Mouse (Mus musculus): Measurements from ENCODE around the gene Olfr1220. TPM values are rescaled to one million over a fixed set of nuclear protein-coding genes. Genes with fewer than 3 reads are reported as not detected.

Olfr1220 gene
- polyA plus RNA-seq (2015; fragmentation: Nextera tagmentation; extraction: Ambion mirVana) = not detected in 2 replicates

DNA sequence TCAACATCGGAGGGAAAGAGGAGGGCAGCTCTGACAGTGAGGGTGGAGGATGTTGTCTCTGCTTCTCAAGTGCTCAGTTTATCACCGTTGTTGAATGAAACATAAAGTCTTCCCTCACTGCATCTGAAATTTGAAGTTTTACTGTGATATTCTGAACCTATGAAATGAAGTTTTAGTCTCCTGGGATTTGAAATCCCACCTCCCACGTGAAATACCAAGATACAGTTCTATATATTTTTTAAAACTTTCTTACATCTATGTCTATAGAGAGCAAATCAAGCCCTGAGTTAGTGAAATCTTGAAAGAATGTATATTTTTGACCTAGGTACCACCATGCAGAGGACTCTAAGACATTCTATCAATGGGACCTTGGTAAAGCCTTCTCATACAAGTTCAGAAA lies at the start of gene Olfr1220:
TSS of gene Olfr1220 (minus strand) at position 101 of the 400 bp plus-strand sequence.
- H3K4me2 ChIP-seq = no peak within 1 kb of the TSS
- no peak within 1 kb of the TSS for H3K9ac ChIP-seq
- no peak for ATAC-seq (replicated peaks; ENCODE audit: low FRiP score)
- H3K27me3 ChIP-seq = no peaks in the 10 kb centered on the region
- 81% methylated on average over 3 of the region's 3 CpGs for WGBS
- H3K9me3 ChIP-seq (replicated peaks) = no peaks in the 10 kb centered on the region; the same call in 1 of the 2 replicates
- H3K27ac ChIP-seq = no peak within 1 kb of the TSS
- no peaks in the 10 kb centered on the region for H3K4me1 ChIP-seq
- no peaks in the 10 kb centered on the region for H3K36me3 ChIP-seq
- H3K4me3 ChIP-seq (replicated peaks) = no peak within 1 kb of the TSS

DNA sequence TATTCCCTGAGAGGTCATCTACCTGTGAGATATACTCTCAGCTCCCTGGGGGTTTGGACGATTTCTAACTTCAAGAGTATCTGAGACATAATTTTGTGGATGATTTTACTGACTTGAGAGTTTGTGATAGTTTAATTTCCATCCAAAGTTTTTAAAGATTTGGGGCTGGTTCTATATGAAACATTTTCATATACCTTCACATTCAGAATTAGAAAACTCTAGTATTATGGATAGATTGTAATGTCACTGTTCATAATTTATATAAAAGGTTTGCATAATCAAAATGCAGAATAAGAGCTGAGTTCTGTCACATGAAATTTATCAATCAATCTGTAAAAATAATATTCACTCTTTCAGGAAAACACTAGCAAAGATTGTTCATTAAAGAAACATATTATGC lies 44.8 kb upstream of the Olfr1220 start, which contains the start of gene Olfr1223:
TSS of gene Olfr1223 (minus strand) at position 101 of the 400 bp plus-strand sequence.
- no peak within 1 kb of the TSS for H3K27ac ChIP-seq
- no peaks in the 10 kb centered on the region for H3K4me1 ChIP-seq
- no peak within 1 kb of the TSS for H3K4me2 ChIP-seq
- no peak for ATAC-seq (replicated peaks; ENCODE audit: low FRiP score)
- H3K9ac ChIP-seq = no peak within 1 kb of the TSS
- H3K27me3 ChIP-seq = no peaks in the 10 kb centered on the region
- no peaks in the 10 kb centered on the region for H3K9me3 ChIP-seq (replicated peaks)
- WGBS = 80% methylated on average over 1 of the region's 1 CpGs
- no peaks in the 10 kb centered on the region for H3K36me3 ChIP-seq
- H3K4me3 ChIP-seq (replicated peaks) = no peak within 1 kb of the TSS

DNA sequence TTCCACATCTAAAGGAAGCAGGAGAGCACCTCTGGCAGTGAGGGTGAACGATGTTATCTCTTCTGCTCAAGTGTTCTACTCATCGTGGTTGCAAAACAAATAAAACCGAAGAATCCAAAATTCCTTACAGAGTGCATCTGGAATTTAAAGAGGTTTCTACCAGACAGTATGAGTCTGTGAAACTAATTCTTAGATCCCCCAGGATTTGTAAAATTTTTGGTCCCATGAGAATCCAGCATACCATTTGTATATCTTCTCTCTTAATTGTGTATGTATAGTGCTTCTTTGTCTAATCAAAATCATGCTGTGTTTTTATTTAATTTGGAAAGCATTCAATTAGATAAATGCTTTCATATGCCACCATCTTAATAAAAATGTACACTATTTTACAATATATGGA lies 26.3 kb upstream of the Olfr1220 start, which contains the start of gene Olfr1222:
TSS of gene Olfr1222 (minus strand) at position 101 of the 400 bp plus-strand sequence.
- WGBS = 79% methylated on average over 3 of the region's 3 CpGs
- Histone ChIP-seq H3K27me3 (no peaks in the 10 kb centered on the region), H3K27ac (no peak within 1 kb of the TSS), H3K4me1 (no peaks in the 10 kb centered on the region), H3K36me3 (no peaks in the 10 kb centered on the region), H3K4me3 (replicated peaks) (no peak within 1 kb of the TSS), H3K4me2 (no peak within 1 kb of the TSS), H3K9me3 (replicated peaks) (no peaks in the 10 kb centered on the region), H3K9ac (no peak within 1 kb of the TSS)
- ATAC-seq (replicated peaks; ENCODE audit: low FRiP score) = no peak

DNA sequence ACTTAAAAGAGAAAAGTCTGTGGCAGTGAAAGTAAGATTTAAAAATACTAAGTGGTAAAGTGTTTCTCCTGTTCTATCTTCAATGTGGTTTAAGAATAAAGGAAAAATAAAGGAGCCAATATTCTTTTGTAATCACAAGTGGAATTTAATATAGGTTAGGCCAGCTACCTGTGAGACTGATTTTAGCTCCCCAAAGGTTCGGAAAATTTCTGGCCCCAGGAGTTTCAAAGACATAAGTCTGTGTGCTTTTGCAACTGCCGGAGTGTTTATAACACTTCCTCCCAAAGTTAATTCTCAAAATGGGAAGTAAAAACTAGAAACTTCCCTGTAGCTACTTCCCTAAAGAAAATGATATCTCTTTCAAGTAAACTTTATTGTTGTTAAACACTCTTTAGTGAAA lies 10.5 kb upstream of the Olfr1220 start, which contains the start of gene Olfr1221:
TSS of gene Olfr1221 (minus strand) at position 101 of the 400 bp plus-strand sequence.
- Histone ChIP-seq H3K4me2 (no peak within 1 kb of the TSS), H3K4me1 (no peaks in the 10 kb centered on the region), H3K4me3 (replicated peaks) (no peak within 1 kb of the TSS), H3K36me3 (no peaks in the 10 kb centered on the region), H3K9me3 (replicated peaks) (no peaks in the 10 kb centered on the region), H3K27me3 (no peaks in the 10 kb centered on the region), H3K27ac (no peak within 1 kb of the TSS), H3K9ac (no peak within 1 kb of the TSS)
- ATAC-seq (replicated peaks; ENCODE audit: low FRiP score) = no peak
- 85% methylated on average over 2 of the region's 2 CpGs for WGBS

DNA sequence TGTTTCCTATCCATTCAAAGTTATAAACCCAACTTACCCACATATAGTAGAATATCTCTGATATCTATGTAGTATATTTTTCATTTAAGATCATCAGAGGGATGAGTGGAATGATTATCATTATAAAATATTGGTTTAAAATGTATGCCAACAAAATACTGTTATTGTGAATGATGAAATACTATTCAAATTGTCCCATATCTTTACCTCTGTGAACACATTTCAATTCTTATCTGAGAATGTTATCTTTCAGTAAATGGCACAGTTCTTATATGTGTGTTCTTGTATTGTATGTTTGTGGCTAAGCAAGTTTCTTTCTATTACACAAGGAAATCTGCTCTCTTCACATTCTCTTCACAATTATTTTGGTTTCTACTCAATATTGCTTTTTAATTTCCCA lies 984 bp downstream of the Olfr1220 start:
- Histone ChIP-seq H3K4me2 (no peak overlapping the region), H3K9ac (no peak overlapping the region), H3K27ac (no peak overlapping the region), H3K4me3 (replicated peaks) (no peak overlapping the region), H3K36me3 (no peaks in the 10 kb centered on the region), H3K27me3 (no peaks in the 10 kb centered on the region), H3K9me3 (replicated peaks) (no peaks in the 10 kb centered on the region; the same call in 1 of the 2 replicates), H3K4me1 (no peaks in the 10 kb centered on the region)
- no peak for ATAC-seq (replicated peaks; ENCODE audit: low FRiP score)

DNA sequence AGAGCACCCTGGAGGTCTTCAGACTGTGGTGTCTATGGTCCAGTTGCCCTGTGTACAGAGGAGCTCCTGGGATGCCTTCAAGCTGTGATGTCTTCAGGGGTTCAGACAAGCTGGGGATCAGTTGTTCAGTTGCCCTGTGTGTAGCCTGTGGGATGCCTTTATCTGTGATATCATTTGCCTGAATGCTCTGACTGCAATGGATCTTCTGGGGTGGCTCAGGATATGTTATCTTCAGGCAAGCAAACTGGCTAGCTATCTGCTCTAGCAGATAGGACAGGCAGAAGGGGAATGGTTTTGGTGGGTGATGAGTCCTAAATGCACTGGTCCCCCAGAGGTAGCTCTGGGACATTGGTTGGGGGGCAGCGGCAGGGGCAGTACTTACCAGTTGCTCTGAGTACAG lies 12.8 kb downstream of the Olfr1220 start:
- Histone ChIP-seq H3K9ac (no peak overlapping the region), H3K4me3 (replicated peaks) (no peak overlapping the region), H3K9me3 (replicated peaks) (no peaks in the 10 kb centered on the region), H3K4me1 (no peaks in the 10 kb centered on the region), H3K36me3 (no peaks in the 10 kb centered on the region), H3K27me3 (no peaks in the 10 kb centered on the region), H3K4me2 (no peak overlapping the region), H3K27ac (no peak overlapping the region)
- ATAC-seq (replicated peaks; ENCODE audit: low FRiP score) = no peak
- 100% methylated on average over 1 of the region's 1 CpGs for WGBS

DNA sequence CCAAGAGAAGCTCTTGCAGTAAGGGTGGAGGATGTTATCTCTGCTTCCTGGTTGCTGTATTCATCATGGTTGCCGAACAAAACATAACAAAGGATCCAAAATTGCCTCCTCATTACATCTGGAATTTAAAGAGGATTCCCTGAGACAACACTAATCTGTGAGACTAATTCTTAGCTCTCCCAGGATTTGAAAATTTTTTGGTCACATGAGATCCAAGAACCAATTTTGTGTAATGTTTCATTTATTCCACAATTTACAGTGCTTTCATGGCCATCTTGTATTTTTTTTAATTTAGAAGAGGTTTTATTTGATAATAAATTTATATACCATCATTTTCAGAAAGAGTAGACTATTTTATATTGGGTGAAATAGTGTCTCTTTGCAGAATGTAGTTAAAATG lies 23.2 kb downstream of the Olfr1220 start, which contains the start of gene Olfr1219:
TSS of gene Olfr1219 (minus strand) at position 101 of the 400 bp plus-strand sequence.
- no peak within 1 kb of the TSS for H3K9ac ChIP-seq
- no peaks in the 10 kb centered on the region for H3K9me3 ChIP-seq (replicated peaks)
- no peak for ATAC-seq (replicated peaks; ENCODE audit: low FRiP score)
- no peaks in the 10 kb centered on the region for H3K27me3 ChIP-seq
- no peak within 1 kb of the TSS for H3K4me2 ChIP-seq
- WGBS = 73% methylated on average over 1 of the region's 1 CpGs
- no peaks in the 10 kb centered on the region for H3K4me1 ChIP-seq
- H3K36me3 ChIP-seq = no peaks in the 10 kb centered on the region
- no peak within 1 kb of the TSS for H3K27ac ChIP-seq
- H3K4me3 ChIP-seq (replicated peaks) = no peak within 1 kb of the TSS

DNA sequence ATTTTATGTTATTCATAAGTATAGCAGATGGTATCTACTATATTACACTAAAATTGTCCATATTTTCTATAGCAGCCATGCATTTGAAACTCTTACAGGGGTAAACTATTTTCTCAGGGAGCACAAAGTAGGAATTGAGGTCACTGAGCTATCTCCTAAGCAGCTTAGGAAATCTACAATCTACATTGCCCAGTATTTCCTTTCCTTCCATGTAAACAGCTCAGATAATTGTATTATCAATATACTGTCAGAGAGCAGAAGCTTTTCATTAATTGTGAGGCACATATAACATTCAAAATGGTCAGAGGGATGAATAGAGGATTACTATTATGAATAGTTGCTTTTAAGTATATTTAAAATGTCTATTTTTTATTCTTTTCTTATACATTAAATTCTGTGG lies 25.1 kb downstream of the Olfr1220 start:
- Histone ChIP-seq H3K27ac (no peak overlapping the region), H3K9me3 (replicated peaks) (no peaks in the 10 kb centered on the region), H3K4me1 (no peaks in the 10 kb centered on the region), H3K9ac (no peak overlapping the region), H3K4me2 (no peak overlapping the region), H3K27me3 (no peaks in the 10 kb centered on the region), H3K4me3 (replicated peaks) (no peak overlapping the region), H3K36me3 (no peaks in the 10 kb centered on the region)
- no peak for ATAC-seq (replicated peaks; ENCODE audit: low FRiP score)

DNA sequence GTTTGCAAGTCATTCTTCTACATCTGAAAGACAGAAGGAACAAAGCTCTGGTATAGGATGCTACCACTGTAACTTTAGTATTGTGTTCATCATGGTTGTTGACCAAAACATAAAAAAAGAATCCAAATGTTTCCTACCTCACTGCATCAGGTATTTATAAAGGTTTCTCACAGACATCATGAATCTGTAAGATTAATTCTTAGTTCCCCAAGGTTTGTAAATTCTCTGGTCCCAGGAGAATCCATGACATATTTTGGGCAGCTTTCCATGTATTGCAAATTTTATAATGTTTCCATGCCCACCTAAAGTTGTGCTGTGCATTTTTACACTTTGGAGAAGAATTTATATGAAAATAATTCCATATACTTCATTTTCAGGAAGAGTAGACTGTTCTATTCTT lies 45.5 kb downstream of the Olfr1220 start, which contains the start of gene Olfr1218:
TSS of gene Olfr1218 (minus strand) at position 101 of the 400 bp plus-strand sequence.
- no peak for ATAC-seq (replicated peaks; ENCODE audit: low FRiP score)
- Histone ChIP-seq H3K9me3 (replicated peaks) (no peaks in the 10 kb centered on the region), H3K4me3 (replicated peaks) (no peak within 1 kb of the TSS), H3K36me3 (no peaks in the 10 kb centered on the region), H3K4me2 (no peak within 1 kb of the TSS), H3K4me1 (no peaks in the 10 kb centered on the region), H3K27me3 (no peaks in the 10 kb centered on the region), H3K9ac (no peak within 1 kb of the TSS), H3K27ac (no peak within 1 kb of the TSS)

Other genes starting within 250 kb of the Olfr1220 start
- gene Olfr1206, start 243.6 kb downstream of the Olfr1220 start, polyA plus RNA-seq (2015; fragmentation: Nextera tagmentation; extraction: Ambion mirVana) = not detected in 2 replicates
- gene Olfr1208, start 204.5 kb downstream of the Olfr1220 start, polyA plus RNA-seq (2015; fragmentation: Nextera tagmentation; extraction: Ambion mirVana) = not detected in 2 replicates
- gene Olfr1209, start 191.7 kb downstream of the Olfr1220 start, polyA plus RNA-seq (2015; fragmentation: Nextera tagmentation; extraction: Ambion mirVana) = not detected in 2 replicates
- gene Olfr1211, start 168.7 kb downstream of the Olfr1220 start, polyA plus RNA-seq (2015; fragmentation: Nextera tagmentation; extraction: Ambion mirVana) = not detected in 2 replicates
- not detected in 2 replicates for gene Olfr1212, start 152.9 kb downstream of the Olfr1220 start, polyA plus RNA-seq (2015; fragmentation: Nextera tagmentation; extraction: Ambion mirVana)
- not detected in 2 replicates for gene Gm13762, start 126.6 kb downstream of the Olfr1220 start, polyA plus RNA-seq (2015; fragmentation: Nextera tagmentation; extraction: Ambion mirVana)
- not detected in 2 replicates for gene Olfr1214, start 114.2 kb downstream of the Olfr1220 start, polyA plus RNA-seq (2015; fragmentation: Nextera tagmentation; extraction: Ambion mirVana)
- not detected in 2 replicates for gene Olfr1215, start 99.9 kb downstream of the Olfr1220 start, polyA plus RNA-seq (2015; fragmentation: Nextera tagmentation; extraction: Ambion mirVana)
- gene Olfr1216, start 88.5 kb downstream of the Olfr1220 start, polyA plus RNA-seq (2015; fragmentation: Nextera tagmentation; extraction: Ambion mirVana) = not detected in 2 replicates
- not detected in 2 replicates for gene Olfr1217, start 74.8 kb downstream of the Olfr1220 start, polyA plus RNA-seq (2015; fragmentation: Nextera tagmentation; extraction: Ambion mirVana)
- gene Olfr1218, start 45.6 kb downstream of the Olfr1220 start, polyA plus RNA-seq (2015; fragmentation: Nextera tagmentation; extraction: Ambion mirVana) = not detected in 2 replicates
- not detected in 2 replicates for gene Olfr1219, start 23.3 kb downstream of the Olfr1220 start, polyA plus RNA-seq (2015; fragmentation: Nextera tagmentation; extraction: Ambion mirVana)
- not detected in 2 replicates for gene Olfr1221, start 10.4 kb upstream of the Olfr1220 start, polyA plus RNA-seq (2015; fragmentation: Nextera tagmentation; extraction: Ambion mirVana)
- not detected in 2 replicates for gene Olfr1222, start 26.2 kb upstream of the Olfr1220 start, polyA plus RNA-seq (2015; fragmentation: Nextera tagmentation; extraction: Ambion mirVana)
- gene Olfr1223, start 44.7 kb upstream of the Olfr1220 start, polyA plus RNA-seq (2015; fragmentation: Nextera tagmentation; extraction: Ambion mirVana) = not detected in 2 replicates
- not detected in 2 replicates for gene Olfr1224-ps1, start 57.3 kb upstream of the Olfr1220 start, polyA plus RNA-seq (2015; fragmentation: Nextera tagmentation; extraction: Ambion mirVana)
- gene Olfr1225, start 67.8 kb upstream of the Olfr1220 start, polyA plus RNA-seq (2015; fragmentation: Nextera tagmentation; extraction: Ambion mirVana) = not detected in 2 replicates
- gene Olfr1226, start 93.2 kb upstream of the Olfr1220 start, polyA plus RNA-seq (2015; fragmentation: Nextera tagmentation; extraction: Ambion mirVana) = not detected in 2 replicates
- gene Olfr1228, start 147.2 kb upstream of the Olfr1220 start, polyA plus RNA-seq (2015; fragmentation: Nextera tagmentation; extraction: Ambion mirVana) = not detected in 2 replicates
- not detected in 2 replicates for gene Olfr1229, start 181.2 kb upstream of the Olfr1220 start, polyA plus RNA-seq (2015; fragmentation: Nextera tagmentation; extraction: Ambion mirVana)
- not detected in 2 replicates for gene Olfr1230, start 190.4 kb upstream of the Olfr1220 start, polyA plus RNA-seq (2015; fragmentation: Nextera tagmentation; extraction: Ambion mirVana)
- not detected in 2 replicates for gene Olfr1231, start 200.2 kb upstream of the Olfr1220 start, polyA plus RNA-seq (2015; fragmentation: Nextera tagmentation; extraction: Ambion mirVana)
- gene Olfr1232, start 222.8 kb upstream of the Olfr1220 start, polyA plus RNA-seq (2015; fragmentation: Nextera tagmentation; extraction: Ambion mirVana) = not detected in 2 replicates
- not detected in 2 replicates for gene Olfr1233, start 235.6 kb upstream of the Olfr1220 start, polyA plus RNA-seq (2015; fragmentation: Nextera tagmentation; extraction: Ambion mirVana)